Mouse (Mus musculus) G1E (cell line): ENCODE results near the gene Pafah1b1. TPM values are rescaled to one million over a fixed set of nuclear protein-coding genes. Genes with fewer than 3 reads are reported as not detected.

ENCODE experiments used
- ATAC-seq: 2 replicates; pipeline ENCODE4 v1.8.0; 2016; ENCODE audit warnings: mild to moderate bottlenecking; ENCODE audit not compliant: insufficient number of reproducible peaks, poor library complexity, low FRiP score, severe bottlenecking; ENCODE audit errors: extremely low read depth
- DNase-seq: peaks from one replicate; pipeline ENCODE4 v3.0.0; 2012; ENCODE audit warnings: low spot score
- H3K27me3 ChIP-seq: 2 replicates; pipeline ENCODE4 v1.6.1; 2012; ENCODE audit warnings: mild to moderate bottlenecking, low read length, inconsistent platforms; ENCODE audit not compliant: insufficient read depth
- H3K36me3 ChIP-seq: replicated peaks from 2 replicates; pipeline ENCODE3; 2012; ENCODE audit warnings: mild to moderate bottlenecking, inconsistent platforms
- H3K4me1 ChIP-seq: 2 replicates; pipeline ENCODE4 v1.6.1; 2012; ENCODE audit warnings: low read depth, low read length, inconsistent platforms, mixed read lengths; ENCODE audit not compliant: insufficient read depth
- H3K4me3 ChIP-seq: 2 replicates; pipeline ENCODE4 v1.5.1; 2012; ENCODE audit warnings: low read depth, mild to moderate bottlenecking, inconsistent platforms, low read length, moderate library complexity, mixed read lengths
- H3K9me3 ChIP-seq: replicated peaks from 2 replicates; pipeline ENCODE4 v1.6.1; 2012; ENCODE audit warnings: inconsistent platforms
- CTCF ChIP-seq: IDR thresholded peaks from 2 replicates; pipeline ENCODE4 v1.5.1; 2012; ENCODE audit warnings: low read depth, low read length, inconsistent platforms, mixed read lengths
- GATA1 ChIP-seq: IDR thresholded peaks from 2 replicates; pipeline ENCODE4 v1.6.1; 2012; ENCODE audit warnings: borderline replicate concordance, low read length, inconsistent platforms, mixed read lengths
- GATA2 ChIP-seq: IDR thresholded peaks from 2 replicates; pipeline ENCODE4 v1.6.1; 2012; ENCODE audit warnings: low read depth, low read length, inconsistent platforms, borderline replicate concordance
- POLR2AphosphoS5 ChIP-seq: IDR thresholded peaks from 2 replicates; pipeline ENCODE4 v1.6.1; 2012; ENCODE audit warnings: low read depth, low read length, inconsistent platforms; ENCODE audit not compliant: insufficient replicate concordance
- TAL1 ChIP-seq: conservative IDR thresholded peaks from 2 replicates; pipeline ENCODE4 v1.6.1; 2012; ENCODE audit warnings: low read depth, low read length, inconsistent platforms, mixed read lengths
- polyA plus RNA-seq: library from polyadenylated mRNA; stranded (reverse); fragments of >175 nt; gene quantifications from 2 replicates; pipeline ENCODE4 v1.2.3, GENCODE M21; 2012
- total RNA-seq, 2 experiments: library from RNA; stranded (forward) in 1 of 2; stranded (reverse) in 1 of 2; fragments of 200-1000 nt in 1 of 2; fragments of >200 nt in 1 of 2; fragmentation: Nextera tagmentation in 1 of 2; gene quantifications; 2 replicates each; pipeline ENCODE4 v1.2.3; 2014 to 2017

Gene Pafah1b1
- total and polyA plus RNA-seq, 3 experiments: 10.0 to 115 (median 91.5) TPM

GRCm38 (mm10) chr11:74671013-74671412, 53.5 kb downstream of the Pafah1b1 start:
- TF ChIP-seq GATA1 (no peak), CTCF (no peak), POLR2AphosphoS5 (no peak), GATA2 (no peak), TAL1 (no peak)
- ATAC-seq (no peak), DNase-seq (no peak)
- no peak overlapping the region for H3K4me3 ChIP-seq
- H3K36me3 ChIP-seq: peaks cover 93% of the 10 kb centered on the region
- no peaks in the 10 kb centered on the region for H3K9me3 ChIP-seq
- H3K27me3 ChIP-seq: no peaks in the 10 kb centered on the region
- peaks cover 25% of the 10 kb centered on the region; the same call in 1 of the 2 replicates for H3K4me1 ChIP-seq

- Histone ChIP-seq H3K4me3 (no peak overlapping the region), H3K36me3 (peaks cover 95% of the 10 kb centered on the region), H3K4me1 (peaks cover 22% of the 10 kb centered on the region; the same call in 1 of the 2 replicates), H3K27me3 (no peaks in the 10 kb centered on the region), H3K9me3 (no peaks in the 10 kb centered on the region)
- DNase-seq (no peak), ATAC-seq (no peak)
- no peak for TF ChIP-seq GATA2
These were observed 54.3 kb downstream of the Pafah1b1 start for GRCm38 (mm10) chr11:74670151-74670550.

- Histone ChIP-seq H3K27me3 (no peaks in the 10 kb centered on the region), H3K36me3 (peaks cover 96% of the 10 kb centered on the region), H3K9me3 (no peaks in the 10 kb centered on the region), H3K4me3 (no peak overlapping the region), H3K4me1 (peaks cover 14% of the 10 kb centered on the region; the same call in 1 of the 2 replicates)
- DNase-seq (no peak), ATAC-seq (no peak)
- no peak for TF ChIP-seq TAL1
- no peak for TF ChIP-seq GATA1
- TF ChIP-seq CTCF: no peak
- no peak for TF ChIP-seq POLR2AphosphoS5
- no peak for TF ChIP-seq GATA2
These were observed 55.5 kb downstream of the Pafah1b1 start for GRCm38 (mm10) chr11:74668971-74669370.

- Histone ChIP-seq H3K4me1 (peaks cover 12% of the 10 kb centered on the region), H3K36me3 (peaks cover 97% of the 10 kb centered on the region), H3K27me3 (no peaks in the 10 kb centered on the region), H3K9me3 (no peaks in the 10 kb centered on the region), H3K4me3 (no peak overlapping the region)
- no peak for DNase-seq
- no peak for ATAC-seq
- TF ChIP-seq TAL1 (no peak), GATA1 (no peak), GATA2 (no peak), POLR2AphosphoS5 (no peak), CTCF (no peak)
These were observed 56.0 kb downstream of the Pafah1b1 start for GRCm38 (mm10) chr11:74668466-74668865.

GRCm38 (mm10) chr11:74667582-74668010, 56.9 kb downstream of the Pafah1b1 start:
- Histone ChIP-seq H3K4me3 (no peak overlapping the region), H3K9me3 (no peaks in the 10 kb centered on the region), H3K36me3 (peaks cover 98% of the 10 kb centered on the region), H3K4me1 (peaks cover 8% of the 10 kb centered on the region), H3K27me3 (no peaks in the 10 kb centered on the region)
- DNase-seq (no peak), ATAC-seq (no peak)
- TF ChIP-seq CTCF (no peak), POLR2AphosphoS5 (no peak), GATA2 (no peak), TAL1 (no peak), GATA1 (no peak)

- no peaks in the 10 kb centered on the region for H3K9me3 ChIP-seq
- ATAC-seq (no peak), DNase-seq (no peak)
- TF ChIP-seq POLR2AphosphoS5 (no peak), GATA1 (no peak), TAL1 (no peak), CTCF (no peak), GATA2 (no peak)
- H3K4me1 ChIP-seq: peaks cover 12% of the 10 kb centered on the region
- peaks cover 99% of the 10 kb centered on the region for H3K36me3 ChIP-seq
- no peak overlapping the region for H3K4me3 ChIP-seq
- H3K27me3 ChIP-seq: no peaks in the 10 kb centered on the region
These were observed 57.5 kb downstream of the Pafah1b1 start for GRCm38 (mm10) chr11:74666776-74667581.
